Mouse (Mus musculus) erythroid progenitor cell, adult 5-6 weeks (primary cell): ENCODE measurements around the gene Cbl. TPM values are rescaled to one million over a fixed set of nuclear protein-coding genes. Genes with fewer than 3 reads are reported as not detected.

Experiments used
- ATAC-seq: replicated peaks from 2 replicates; pipeline ENCODE4 v1.8.0; 2016; ENCODE audit warnings: moderate number of reproducible peaks, mild to moderate bottlenecking, moderate TSS enrichment, inconsistent platforms; ENCODE audit not compliant: poor library complexity, low FRiP score, severe bottlenecking
- total RNA-seq, 2 experiments: library from RNA; stranded (forward) in 1 of 2; stranded (reverse) in 1 of 2; fragments of 150-400 nt in 1 of 2; fragments of 186-747, 209-891 nt in 1 of 2; gene quantifications; 2 replicates each; pipeline versions ENCODE4 v1.2.3 to v1.2.4; 2015 to 2017; ENCODE audit warnings: low replicate concordance in 2 of 2

Gene Cbl
- total RNA-seq, 2 experiments from 2014 or later = 21.3 to 43.2 TPM

GRCm38 (mm10) chr9:44241418-44241817 lies 7.6 kb upstream of the Cbl start:
- no peak for ATAC-seq

- ATAC-seq = no peak
These were observed 7.1 kb upstream of the Cbl start for GRCm38 (mm10) chr9:44240911-44241310.

- ATAC-seq = no peak
These were observed 6.5 kb upstream of the Cbl start, which contains the start of gene Ccdc153 for GRCm38 (mm10) chr9:44240399-44240798. TSS of gene Ccdc153 (plus strand) at chr9:44240676.

GRCm38 (mm10) chr9:44239447-44239846 lies 5.6 kb upstream of the Cbl start:
- ATAC-seq = no peak; the same call in 1 of the 2 replicates

- no peak for ATAC-seq
These were observed 4.8 kb upstream of the Cbl start for GRCm38 (mm10) chr9:44238501-44239190.

- no peak for ATAC-seq
These were observed 3.3 kb upstream of the Cbl start for GRCm38 (mm10) chr9:44237128-44237527.

GRCm38 (mm10) chr9:44236601-44237000 lies 2.8 kb upstream of the Cbl start:
- no peak for ATAC-seq

GRCm38 (mm10) chr9:44234479-44235427 lies 904 bp upstream of the Cbl start:
- ATAC-seq = peak; percentile 76

- peak; percentile 23 for ATAC-seq
These were observed 638 bp downstream of the Cbl start for GRCm38 (mm10) chr9:44233021-44233801.

GRCm38 (mm10) chr9:44231609-44232008 lies 2.2 kb downstream of the Cbl start:
- ATAC-seq = no peak

- no peak for ATAC-seq
These were observed 7.9 kb downstream of the Cbl start for GRCm38 (mm10) chr9:44225993-44226392.

- no peak for ATAC-seq
These were observed 20.3 kb downstream of the Cbl start for GRCm38 (mm10) chr9:44213538-44213937.

- ATAC-seq = no peak
These were observed 21.4 kb downstream of the Cbl start for GRCm38 (mm10) chr9:44212406-44212805.

GRCm38 (mm10) chr9:44209416-44209815 lies 24.4 kb downstream of the Cbl start:
- ATAC-seq = no peak

- ATAC-seq = no peak
These were observed 26.0 kb downstream of the Cbl start for GRCm38 (mm10) chr9:44207840-44208239.

GRCm38 (mm10) chr9:44200458-44200857 lies 33.4 kb downstream of the Cbl start:
- no peak for ATAC-seq

- ATAC-seq = no peak
These were observed 34.3 kb downstream of the Cbl start for GRCm38 (mm10) chr9:44199580-44199979.

GRCm38 (mm10) chr9:44199166-44199565 lies 34.7 kb downstream of the Cbl start:
- no peak for ATAC-seq

GRCm38 (mm10) chr9:44196354-44196753 lies 37.5 kb downstream of the Cbl start:
- ATAC-seq = no peak

- ATAC-seq = no peak
These were observed 39.8 kb downstream of the Cbl start for GRCm38 (mm10) chr9:44194000-44194399.
